Mouse (Mus musculus): ENCODE data around the gene Ggt1. TPM values are rescaled to one million over a fixed set of nuclear protein-coding genes. Genes with fewer than 3 reads are reported as not detected.
"Not testable (repeated sequence)": the region's sequence is repeated elsewhere in the genome, so short reads cannot be mapped to it uniquely, and the experiment has no call there.

Ggt1 gene
- polyA plus RNA-seq, 1 experiment from 2014 or later = 57.6 TPM

DNA sequence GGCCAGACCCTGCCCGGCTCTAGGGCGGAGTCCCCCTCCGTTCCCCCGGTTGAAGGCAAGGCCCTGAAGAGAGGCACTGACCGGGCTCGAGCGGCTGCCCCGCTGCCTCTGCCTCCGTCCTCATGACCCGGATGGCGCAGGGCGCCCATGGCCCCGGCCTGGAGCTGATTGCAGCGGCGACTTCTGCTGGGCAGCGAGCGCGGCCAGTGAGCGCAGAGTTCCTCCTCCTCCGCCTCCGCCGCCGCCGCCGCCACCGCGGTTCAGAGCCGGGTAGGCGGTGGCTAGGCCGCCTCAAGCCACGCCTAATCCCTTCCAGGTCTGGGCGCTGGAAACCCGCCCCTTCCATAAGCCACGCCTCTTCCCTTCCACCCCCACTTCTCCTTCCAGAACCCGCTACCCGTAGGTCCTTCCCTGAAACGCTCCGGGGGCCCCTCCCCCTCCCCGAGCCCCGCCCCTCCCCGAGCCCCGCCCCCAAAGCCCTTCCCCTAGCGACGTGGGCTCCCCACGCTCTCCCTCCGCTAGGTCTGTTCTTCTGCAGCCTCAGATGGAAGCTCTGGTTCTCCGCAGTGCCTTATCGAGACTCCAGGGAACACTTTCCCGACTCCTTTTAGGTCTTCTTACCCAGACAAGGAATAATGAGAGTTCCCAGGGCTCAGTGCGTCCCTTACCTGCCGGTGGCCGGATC lies 44.2 kb upstream of the Ggt1 start, which contains the start of gene Snrpd3:
Snrpd3 (plus strand) TSS at position 479 of the 685 bp plus-strand sequence.
- Histone ChIP-seq H3K4me2 (replicated peaks; ENCODE audit: low read depth, low read length) (peak within 1 kb of the TSS; percentile 91), H3K36me3 (ENCODE audit: control insufficient read depth, insufficient read depth, low read length) (peaks cover 31% of the 10 kb centered on the region), H3K27ac (ENCODE audit: low read depth, low read length) (peak within 1 kb of the TSS; percentile 95), H3K9ac (ENCODE audit: low read depth, low read length) (peak within 1 kb of the TSS; percentile 93), H3K4me1 (ENCODE audit: control insufficient read depth, insufficient read depth, low read length) (peaks cover 19% of the 10 kb centered on the region), H3K27me3 (ENCODE audit: control insufficient read depth, insufficient read depth, low read length) (no peaks in the 10 kb centered on the region), H3K4me3 (ENCODE audit: low read length) (peak within 1 kb of the TSS; percentile 78), H3K9me3 (ENCODE audit: control insufficient read depth, low read length) (no peaks in the 10 kb centered on the region)
- WGBS = under 1% methylated on average over 41 of the region's 52 CpGs
- ATAC-seq (ENCODE audit: low FRiP score, low TSS enrichment) = peak; percentile 95

DNA sequence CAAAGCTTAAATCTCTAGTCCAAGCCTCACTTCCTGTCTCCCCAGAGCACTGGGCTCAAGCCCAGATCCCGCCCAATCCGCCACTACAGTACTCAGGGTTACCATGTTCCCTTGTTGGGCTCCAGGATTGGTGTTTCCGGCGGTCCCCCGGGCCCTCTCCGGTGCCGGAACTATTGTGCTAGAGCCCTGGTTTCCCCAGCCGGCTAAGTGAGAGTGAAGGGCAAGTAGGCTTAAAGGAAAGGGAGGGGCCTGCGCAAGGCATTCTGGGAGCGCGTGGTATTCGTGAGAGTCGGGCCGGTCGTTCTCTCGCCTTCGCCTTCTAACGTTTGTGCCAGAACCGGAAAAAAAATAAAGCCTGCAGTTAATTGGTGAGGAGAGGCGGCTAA lies 43.7 kb upstream of the Ggt1 start, which contains the start of gene Gucd1:
Gucd1 (minus strand) TSS at position 215 of the 386 bp plus-strand sequence.
- Histone ChIP-seq H3K27me3 (ENCODE audit: control insufficient read depth, insufficient read depth, low read length) (no peaks in the 10 kb centered on the region), H3K9ac (ENCODE audit: low read depth, low read length) (peak within 1 kb of the TSS; percentile 93), H3K4me1 (ENCODE audit: control insufficient read depth, insufficient read depth, low read length) (peaks cover 19% of the 10 kb centered on the region), H3K4me3 (ENCODE audit: low read length) (peak within 1 kb of the TSS; percentile 78), H3K4me2 (replicated peaks; ENCODE audit: low read depth, low read length) (peak within 1 kb of the TSS; percentile 91), H3K9me3 (ENCODE audit: control insufficient read depth, low read length) (no peaks in the 10 kb centered on the region), H3K27ac (ENCODE audit: low read depth, low read length) (peak within 1 kb of the TSS; percentile 95), H3K36me3 (ENCODE audit: control insufficient read depth, insufficient read depth, low read length) (peaks cover 31% of the 10 kb centered on the region)
- ATAC-seq (ENCODE audit: low FRiP score, low TSS enrichment) = peak; percentile 89
- under 1% methylated on average over 20 of the region's 20 CpGs for WGBS

DNA sequence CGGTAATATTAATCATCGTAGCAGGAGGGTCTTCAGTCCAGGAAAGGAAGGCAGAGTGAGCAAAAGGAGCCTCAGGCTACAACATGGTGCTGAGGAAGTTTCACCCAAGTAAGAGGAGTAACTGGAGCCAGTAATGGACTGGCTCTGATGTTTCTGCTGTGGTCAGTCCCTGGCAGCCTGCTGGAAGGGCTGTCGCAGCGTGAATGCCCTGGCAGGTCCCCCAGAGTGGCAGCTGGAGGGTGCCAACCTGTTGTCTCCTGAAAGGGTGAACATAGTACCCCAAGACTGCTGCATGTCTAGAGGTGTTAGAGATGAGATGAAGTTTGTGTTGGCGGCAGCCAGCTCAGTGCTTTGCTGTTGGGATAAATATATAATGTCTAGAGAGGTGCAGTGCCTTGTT lies 40.8 kb upstream of the Ggt1 start:
- Histone ChIP-seq H3K9me3 (ENCODE audit: control insufficient read depth, low read length) (no peaks in the 10 kb centered on the region), H3K27me3 (ENCODE audit: control insufficient read depth, insufficient read depth, low read length) (no peaks in the 10 kb centered on the region), H3K4me1 (ENCODE audit: control insufficient read depth, insufficient read depth, low read length) (peaks cover 15% of the 10 kb centered on the region), H3K27ac (ENCODE audit: low read depth, low read length) (no peak overlapping the region), H3K4me3 (ENCODE audit: low read length) (no peak overlapping the region), H3K4me2 (replicated peaks; ENCODE audit: low read depth, low read length) (no peak overlapping the region), H3K9ac (ENCODE audit: low read depth, low read length) (no peak overlapping the region), H3K36me3 (ENCODE audit: control insufficient read depth, insufficient read depth, low read length) (peaks cover 55% of the 10 kb centered on the region)
- WGBS = 98% methylated on average over 5 of the region's 5 CpGs
- no peak for ATAC-seq (ENCODE audit: low FRiP score, low TSS enrichment)

DNA sequence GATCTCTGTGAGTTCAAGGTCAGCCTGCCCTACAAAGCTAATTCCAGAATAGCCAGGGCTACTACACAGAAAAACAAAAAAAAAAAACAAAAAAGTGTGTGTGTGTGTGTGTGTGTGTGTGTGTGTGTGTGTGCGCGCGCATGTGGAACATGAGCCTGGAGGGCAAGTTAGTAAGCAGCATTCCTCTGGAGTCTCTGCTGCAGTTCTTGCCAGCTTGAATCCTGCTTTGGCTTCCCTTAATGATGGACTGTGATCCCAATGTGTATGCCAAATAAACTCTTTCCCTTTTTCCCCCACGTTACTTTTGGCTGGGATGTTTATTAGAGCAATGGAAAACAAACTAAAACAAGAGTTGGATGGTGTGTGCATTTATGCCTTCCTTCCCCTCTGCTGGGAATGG lies 39.8 kb upstream of the Ggt1 start:
- H3K9ac ChIP-seq (ENCODE audit: low read depth, low read length) = no peak overlapping the region
- peaks cover 7% of the 10 kb centered on the region for H3K4me1 ChIP-seq (ENCODE audit: control insufficient read depth, insufficient read depth, low read length)
- WGBS = 94% methylated on average over 4 of the region's 4 CpGs
- H3K27ac ChIP-seq (ENCODE audit: low read depth, low read length) = no peak overlapping the region
- no peaks in the 10 kb centered on the region for H3K9me3 ChIP-seq (ENCODE audit: control insufficient read depth, low read length)
- no peak for ATAC-seq (ENCODE audit: low FRiP score, low TSS enrichment)
- peaks cover 62% of the 10 kb centered on the region for H3K36me3 ChIP-seq (ENCODE audit: control insufficient read depth, insufficient read depth, low read length)
- no peak overlapping the region for H3K4me3 ChIP-seq (ENCODE audit: low read length)
- H3K27me3 ChIP-seq (ENCODE audit: control insufficient read depth, insufficient read depth, low read length) = no peaks in the 10 kb centered on the region
- H3K4me2 ChIP-seq (replicated peaks; ENCODE audit: low read depth, low read length) = no peak overlapping the region

DNA sequence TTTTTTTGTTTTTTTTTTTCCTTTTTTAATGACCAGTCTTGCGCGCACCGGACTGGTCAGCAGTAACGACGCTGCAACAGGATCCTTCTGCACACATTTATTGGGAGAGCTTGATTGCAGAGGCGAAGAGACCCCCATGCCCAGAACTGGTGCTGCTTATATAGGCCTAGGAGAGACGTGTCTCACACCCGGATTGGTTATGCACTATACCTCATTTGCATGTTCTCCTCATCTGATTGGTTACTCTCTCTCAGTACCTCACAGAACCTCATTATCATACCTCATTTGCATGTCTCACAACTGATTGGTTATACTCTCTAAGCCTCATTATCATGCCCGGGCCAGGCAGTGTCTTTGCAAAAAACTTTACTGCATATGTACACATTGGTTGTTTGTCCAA lies 36.0 kb upstream of the Ggt1 start:
- H3K27ac ChIP-seq (ENCODE audit: low read depth, low read length); H3K9me3 ChIP-seq (ENCODE audit: control insufficient read depth, low read length); H3K9ac ChIP-seq (ENCODE audit: low read depth, low read length); ATAC-seq (ENCODE audit: low FRiP score, low TSS enrichment); H3K27me3 ChIP-seq (ENCODE audit: control insufficient read depth, insufficient read depth, low read length); H3K4me3 ChIP-seq (ENCODE audit: low read length); H3K4me1 ChIP-seq (ENCODE audit: control insufficient read depth, insufficient read depth, low read length); H3K4me2 ChIP-seq (replicated peaks; ENCODE audit: low read depth, low read length): not testable (repeated sequence)
- H3K36me3 ChIP-seq (ENCODE audit: control insufficient read depth, insufficient read depth, low read length) = peaks cover 53% of the 10 kb centered on the region
- WGBS = 94% methylated on average over 9 of the region's 9 CpGs

DNA sequence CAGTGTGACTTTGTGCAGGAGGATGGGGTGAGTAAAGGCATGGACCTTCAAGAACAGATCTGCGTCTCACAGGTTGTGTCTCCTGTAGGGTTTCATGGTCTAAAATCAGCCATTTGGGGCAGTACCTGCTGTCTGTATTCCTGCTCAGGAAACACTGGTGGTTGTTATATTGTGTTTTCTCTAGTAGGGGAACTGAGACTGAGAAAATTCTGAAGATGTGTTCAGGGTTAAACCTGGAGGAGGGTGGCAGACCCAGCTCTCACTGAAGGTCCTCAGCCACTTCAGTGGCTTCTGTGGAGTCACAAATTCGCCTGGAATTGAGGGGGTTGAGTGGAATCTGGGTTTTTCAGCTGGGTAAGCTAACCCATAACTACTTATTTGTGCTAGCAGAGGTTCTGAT lies 31.1 kb upstream of the Ggt1 start:
- H3K27ac ChIP-seq (ENCODE audit: low read depth, low read length) = no peak overlapping the region
- no peak for ATAC-seq (ENCODE audit: low FRiP score, low TSS enrichment)
- no peak overlapping the region for H3K4me2 ChIP-seq (replicated peaks; ENCODE audit: low read depth, low read length)
- peaks cover 50% of the 10 kb centered on the region for H3K36me3 ChIP-seq (ENCODE audit: control insufficient read depth, insufficient read depth, low read length)
- H3K27me3 ChIP-seq (ENCODE audit: control insufficient read depth, insufficient read depth, low read length) = no peaks in the 10 kb centered on the region
- no peak overlapping the region for H3K4me3 ChIP-seq (ENCODE audit: low read length)
- 86% methylated on average over 2 of the region's 2 CpGs for WGBS
- no peaks in the 10 kb centered on the region for H3K4me1 ChIP-seq (ENCODE audit: control insufficient read depth, insufficient read depth, low read length)
- H3K9ac ChIP-seq (ENCODE audit: low read depth, low read length) = no peak overlapping the region
- H3K9me3 ChIP-seq (ENCODE audit: control insufficient read depth, low read length) = no peaks in the 10 kb centered on the region

DNA sequence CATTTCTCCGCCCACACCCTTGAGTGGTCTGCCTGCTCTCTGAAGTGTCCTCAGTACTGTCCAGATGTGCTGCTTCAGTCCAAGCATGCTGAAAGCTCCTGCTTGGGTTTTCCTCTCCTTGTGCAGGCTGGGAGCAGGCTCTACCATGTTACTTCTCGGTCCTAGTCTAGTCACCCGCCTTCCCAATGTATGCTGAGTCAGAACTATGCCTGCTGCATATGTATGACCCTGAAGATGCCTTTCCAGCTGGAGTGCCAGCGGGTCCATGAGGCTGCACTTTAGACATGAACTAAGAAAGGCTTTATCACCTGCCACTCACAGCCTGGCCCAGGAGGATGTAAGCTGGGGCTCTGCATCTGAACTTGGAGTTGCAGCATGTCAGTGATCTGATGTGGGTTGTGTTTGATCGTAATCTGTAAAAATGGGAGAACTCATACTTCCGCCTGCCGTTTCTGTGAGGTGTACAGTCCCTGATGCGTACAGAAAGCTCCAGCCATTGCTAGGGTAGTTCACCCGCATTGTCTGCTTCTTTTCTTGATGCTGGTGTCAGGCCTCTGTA lies 29.8 kb upstream of the Ggt1 start:
- no peaks in the 10 kb centered on the region for H3K9me3 ChIP-seq (ENCODE audit: control insufficient read depth, low read length)
- H3K9ac ChIP-seq (ENCODE audit: low read depth, low read length) = no peak overlapping the region
- H3K4me2 ChIP-seq (replicated peaks; ENCODE audit: low read depth, low read length) = no peak overlapping the region
- H3K4me1 ChIP-seq (ENCODE audit: control insufficient read depth, insufficient read depth, low read length) = no peaks in the 10 kb centered on the region
- peaks cover 56% of the 10 kb centered on the region for H3K36me3 ChIP-seq (ENCODE audit: control insufficient read depth, insufficient read depth, low read length)
- H3K27ac ChIP-seq (ENCODE audit: low read depth, low read length) = no peak overlapping the region
- no peak for ATAC-seq (ENCODE audit: low FRiP score, low TSS enrichment)
- WGBS = 88% methylated on average over 9 of the region's 9 CpGs
- no peak overlapping the region for H3K4me3 ChIP-seq (ENCODE audit: low read length)
- no peaks in the 10 kb centered on the region for H3K27me3 ChIP-seq (ENCODE audit: control insufficient read depth, insufficient read depth, low read length)

DNA sequence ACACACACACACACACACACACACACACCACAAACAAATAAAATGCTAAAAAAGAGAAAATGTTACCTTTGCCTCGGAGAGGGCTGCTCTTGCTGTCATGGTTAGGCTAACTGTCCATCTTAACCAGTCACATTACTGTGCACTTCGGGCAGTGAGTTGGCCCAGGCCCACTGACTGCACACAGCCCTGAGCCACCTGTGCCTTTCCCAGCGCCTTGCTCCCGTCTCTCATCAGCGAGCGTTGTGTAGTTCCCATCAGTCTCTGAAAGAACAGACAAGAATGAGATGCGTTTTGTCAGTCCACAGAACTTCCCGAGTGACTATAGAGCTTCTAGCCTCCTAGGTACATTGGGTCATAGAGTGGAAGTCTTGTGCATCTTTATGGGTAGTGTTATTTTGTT lies 27.2 kb upstream of the Ggt1 start:
- Histone ChIP-seq H3K4me2 (replicated peaks; ENCODE audit: low read depth, low read length) (no peak overlapping the region), H3K36me3 (ENCODE audit: control insufficient read depth, insufficient read depth, low read length) (peaks cover 55% of the 10 kb centered on the region), H3K4me3 (ENCODE audit: low read length) (no peak overlapping the region), H3K9me3 (ENCODE audit: control insufficient read depth, low read length) (no peaks in the 10 kb centered on the region), H3K27ac (ENCODE audit: low read depth, low read length) (no peak overlapping the region), H3K4me1 (ENCODE audit: control insufficient read depth, insufficient read depth, low read length) (no peaks in the 10 kb centered on the region), H3K9ac (ENCODE audit: low read depth, low read length) (no peak overlapping the region), H3K27me3 (ENCODE audit: control insufficient read depth, insufficient read depth, low read length) (no peaks in the 10 kb centered on the region)
- ATAC-seq (ENCODE audit: low FRiP score, low TSS enrichment) = no peak
- 93% methylated on average over 8 of the region's 8 CpGs for WGBS

DNA sequence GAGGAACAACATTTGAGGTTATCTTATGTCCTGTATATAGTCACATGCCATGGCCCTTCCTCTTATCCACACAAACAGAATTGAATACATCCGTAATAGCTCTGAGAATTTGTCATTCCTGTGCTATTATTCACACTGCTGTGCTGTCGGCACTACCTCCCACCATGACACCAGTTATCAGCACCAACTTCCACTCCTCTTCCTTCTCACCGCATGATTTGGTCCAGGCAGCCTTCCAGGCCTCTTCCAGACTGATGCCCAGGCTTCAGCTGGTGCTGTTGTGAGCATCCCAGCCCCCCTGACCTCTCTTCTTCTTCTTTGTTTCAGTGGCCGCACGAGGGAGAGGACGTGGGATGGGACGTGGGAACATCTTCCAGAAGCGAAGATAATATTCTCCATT lies 26.5 kb upstream of the Ggt1 start:
- H3K36me3 ChIP-seq (ENCODE audit: control insufficient read depth, insufficient read depth, low read length) = peaks cover 53% of the 10 kb centered on the region

More for the DNA sequence above, 26.5 kb upstream of the Ggt1 start:
- no peaks in the 10 kb centered on the region for H3K9me3 ChIP-seq (ENCODE audit: control insufficient read depth, low read length)
- no peak overlapping the region for H3K27ac ChIP-seq (ENCODE audit: low read depth, low read length)
- WGBS = 90% methylated on average over 8 of the region's 8 CpGs
- H3K9ac ChIP-seq (ENCODE audit: low read depth, low read length) = no peak overlapping the region
- no peaks in the 10 kb centered on the region for H3K4me1 ChIP-seq (ENCODE audit: control insufficient read depth, insufficient read depth, low read length)
- no peaks in the 10 kb centered on the region for H3K27me3 ChIP-seq (ENCODE audit: control insufficient read depth, insufficient read depth, low read length)
- no peak overlapping the region for H3K4me3 ChIP-seq (ENCODE audit: low read length)
- no peak overlapping the region for H3K4me2 ChIP-seq (replicated peaks; ENCODE audit: low read depth, low read length)
- ATAC-seq (ENCODE audit: low FRiP score, low TSS enrichment) = no peak

Measured in kidney, embryonic 14.5 days (tissue).